24 mouse cellular contexts compared by ENCODE assay signal in the genomic region with DNA sequence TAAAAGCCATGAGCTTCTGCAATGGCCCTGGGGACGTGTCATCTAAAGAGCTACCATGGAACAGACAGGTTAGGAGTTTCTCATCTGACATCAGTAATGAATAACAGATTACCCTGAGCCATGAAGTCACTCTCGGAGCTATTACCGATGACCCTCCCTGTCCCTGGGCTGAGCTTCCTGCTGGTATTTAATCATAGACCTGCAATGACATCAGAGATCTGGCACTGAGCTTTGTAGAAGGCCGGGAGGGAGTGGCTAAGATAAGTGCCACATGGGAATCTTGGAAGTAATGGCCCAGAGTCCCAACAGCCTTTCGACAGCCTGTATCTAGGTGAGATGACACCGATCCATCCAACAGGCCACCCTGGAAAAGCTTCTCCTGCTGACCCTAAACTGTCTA.
DNase-seq lines count a peak whose midpoint lies in the region; ATAC-seq and TF ChIP-seq lines count a peak whose summit lies in the region.
"Had no signal": no experiment of that assay in that cellular context is flagged by ENCODE, and none has a peak within 500 bp of the region (broad histone marks: within the 10 kb centered on the region; RNA-seq: fewer than 3 reads in every experiment).

No protein-coding gene starts in this region.

- H3K4me2 ChIP-seq in lung, postnatal 0 days (replicated peaks; ENCODE audit: low read depth, low read length): no peak overlapping the region
- no peak overlapping the region for H3K4me2 ChIP-seq in heart, embryonic 14.5 days (ENCODE audit: low read length)
- H3K4me2 ChIP-seq: limb, embryonic 12.5 days; liver, embryonic 11.5 days; midbrain, embryonic 12.5 days had no signal

- H3K36me3 ChIP-seq in heart, adult 2 months (ENCODE audit: control insufficient read depth, insufficient read depth, low read length): no peaks in the 10 kb centered on the region
- no peaks in the 10 kb centered on the region for H3K36me3 ChIP-seq in lung, postnatal 0 days (ENCODE audit: insufficient read depth, low read length)
- H3K36me3 ChIP-seq in heart, embryonic 14.5 days (ENCODE audit: control insufficient read depth, insufficient read depth, low read length): no peaks in the 10 kb centered on the region
- H3K36me3 ChIP-seq: G1E; limb, embryonic 12.5 days; midbrain, embryonic 12.5 days had no signal

- 48% methylated on average over 6 of the region's 6 CpGs for WGBS in heart, adult 2 months
- WGBS in lung, postnatal 0 days: 66% methylated on average over 6 of the region's 6 CpGs
- WGBS in heart, embryonic 14.5 days: 33% methylated on average over 6 of the region's 6 CpGs

- H3K9me3 ChIP-seq in lung, postnatal 0 days (ENCODE audit: low read length): no peaks in the 10 kb centered on the region
- H3K9me3 ChIP-seq in heart, embryonic 14.5 days (ENCODE audit: control insufficient read depth, low read length): no peaks in the 10 kb centered on the region
- H3K9me3 ChIP-seq: G1E; limb, embryonic 12.5 days; midbrain, embryonic 12.5 days had no signal

- H3K4me1 ChIP-seq in heart, adult 2 months (ENCODE audit: control insufficient read depth, insufficient read depth, low read length): peaks cover 6% of the 10 kb centered on the region
- no peaks in the 10 kb centered on the region for H3K4me1 ChIP-seq in lung, postnatal 0 days (ENCODE audit: insufficient read depth, low read depth, low read length)
- H3K4me1 ChIP-seq in heart, embryonic 14.5 days (ENCODE audit: control insufficient read depth in 2 of 2, insufficient read depth in 2 of 2, low read length in 2 of 2): peaks cover 24 to 26% of the 10 kb centered on the region in 2 experiments

- H3K79me2 ChIP-seq in heart, adult 2 months (replicated peaks; ENCODE audit: control insufficient read depth, insufficient read depth, low read length): no peaks in the 10 kb centered on the region

- no peak for TF ChIP-seq EP300 in heart, adult 2 months (IDR thresholded peaks at IDR 0.05; ENCODE audit: insufficient read depth, low read depth, low read length)
- no peak for TF ChIP-seq EP300 in lung, postnatal 0 days (IDR thresholded peaks at IDR 0.05)

- no peak for TF ChIP-seq POLR2A in heart, adult 2 months (IDR thresholded peaks at IDR 0.05; ENCODE audit: insufficient read depth, low read depth, low read length)

- H3K27ac ChIP-seq in heart, adult 2 months: peak overlapping the region; percentile 23; the same call in 1 of the 2 replicates
- H3K27ac ChIP-seq in lung, postnatal 0 days (ENCODE audit: low read length): no peak overlapping the region
- H3K27ac ChIP-seq in heart, embryonic 14.5 days (replicated peaks in 1 of 2; ENCODE audit: control insufficient read depth in 1 of 2, insufficient read depth in 1 of 2, low read depth in 2 of 2, low read length in 2 of 2): peak overlapping the region; percentile 46 to 55; a peak in 3 of 4 replicates
- H3K27ac ChIP-seq: hindbrain, postnatal 0 days; limb, embryonic 12.5 days; midbrain, embryonic 12.5 days had no signal

- DNase-seq in heart, adult 2 months: no peak
- DNase-seq in heart, postnatal 14 days: no peak
- DNase-seq in lung, postnatal 0 days (ENCODE audit: low spot score): no peak
- no peak for DNase-seq in lung, postnatal 14 days
- no peak for DNase-seq in natural killer cell, adult 2 months (ENCODE audit: low spot score in 2 of 2)
- no peak for DNase-seq in cerebellum, adult 11 months
- DNase-seq: adrenal gland, adult 2 months; B cell, adult 2 months; cerebellum, adult 18-20 months; cerebellum, postnatal 25 days; kidney, adult 9 months; kidney, postnatal 14 days; layer of hippocampus, postnatal 36 days; liver, postnatal 0 days; lung, postnatal 10 days had no signal

- intact Hi-C loops in heart, adult 2 months (cut with DNase I): no loop called here
- intact Hi-C loops in heart, postnatal 14 days (cut with DNase I): loop anchor here (5.0 to 10.0 kb wide), 3 partner anchors 34 to 186 kb away; no protein-coding TSS in a partner anchor

- TF ChIP-seq CTCF in heart, adult 2 months (IDR thresholded peaks at IDR 0.05): no peak
- no peak for TF ChIP-seq CTCF in lung, postnatal 0 days (IDR thresholded peaks at IDR 0.05)

- H3K27me3 ChIP-seq in heart, adult 2 months (ENCODE audit: control insufficient read depth, insufficient read depth, low read length): no peaks in the 10 kb centered on the region
- no peaks in the 10 kb centered on the region for H3K27me3 ChIP-seq in lung, postnatal 0 days (replicated peaks; ENCODE audit: insufficient read depth, low read length)
- no peaks in the 10 kb centered on the region for H3K27me3 ChIP-seq in heart, embryonic 14.5 days (ENCODE audit: control insufficient read depth, insufficient read depth, low read length)
- H3K27me3 ChIP-seq: CH12.LX; midbrain, embryonic 12.5 days; Patski had no signal

- ATAC-seq in lung, postnatal 0 days: peak; percentile 37; the same call in 1 of the 2 replicates
- ATAC-seq in heart, embryonic 14.5 days (ENCODE audit: insufficient number of reproducible peaks, insufficient read depth, low FRiP score, low read depth): peak; percentile 47; the same call in 1 of the 2 replicates
- ATAC-seq: hindbrain, postnatal 0 days; intestine, embryonic 16.5 days; liver, postnatal 0 days; Patski had no signal

- H3K4me3 ChIP-seq in heart, adult 2 months: no peak overlapping the region
- H3K4me3 ChIP-seq in lung, postnatal 0 days (ENCODE audit: low read depth, low read length): no peak overlapping the region
- no peak overlapping the region for H3K4me3 ChIP-seq in heart, embryonic 14.5 days (ENCODE audit: control insufficient read depth in 1 of 2, insufficient read depth in 1 of 2, low read depth in 1 of 2, low read length in 2 of 2)
- H3K4me3 ChIP-seq: limb, embryonic 12.5 days; midbrain, embryonic 12.5 days had no signal

- no peak overlapping the region for H3K9ac ChIP-seq in heart, adult 2 months (ENCODE audit: low read depth, low read length)
- H3K9ac ChIP-seq in lung, postnatal 0 days (replicated peaks; ENCODE audit: low read depth): no peak overlapping the region
- no peak overlapping the region for H3K9ac ChIP-seq in heart, embryonic 14.5 days (ENCODE audit: low read length)
- H3K9ac ChIP-seq: limb, embryonic 12.5 days; liver, postnatal 0 days; midbrain, embryonic 12.5 days had no signal
